Mouse (Mus musculus) lung, adult 2 months (tissue): ENCODE measurements around the gene Sprn. TPM values are rescaled to one million over a fixed set of nuclear protein-coding genes. Genes with fewer than 3 reads are reported as not detected.
A peak's percentile ranks its signal among the peaks of the same experiment; 100 is the strongest.
"Not testable (repeated sequence)": the region's sequence is repeated elsewhere in the genome, so short reads cannot be mapped to it uniquely, and the experiment has no call there.

Experiments
- DNase-seq: peaks from one replicate; pipeline ENCODE4 v3.0.0; 2022
- H3K4me1 ChIP-seq: fragments of 200-500 bp; 2 replicates; pipeline ENCODE4 v1.6.1; 2011; ENCODE audit warnings: low read length; ENCODE audit not compliant: control insufficient read depth, insufficient read depth
- H3K4me3 ChIP-seq: fragments of 200-500 bp; replicated peaks from 2 replicates; pipeline ENCODE3; 2011; ENCODE audit warnings: low read depth, mild to moderate bottlenecking, control low read depth, low read length; ENCODE audit errors: extremely low read depth
- CTCF ChIP-seq: fragments of 200-500 bp; IDR thresholded peaks from 2 replicates; pipeline ENCODE4 v1.5.1; 2011; ENCODE audit warnings: mild to moderate bottlenecking, low read length, control low read depth; ENCODE audit not compliant: insufficient read depth
- POLR2A ChIP-seq: fragments of 200-500 bp; IDR thresholded peaks from 2 replicates; pipeline ENCODE4 v1.6.1; 2011; ENCODE audit warnings: low read depth, mild to moderate bottlenecking, control low read depth, low read length, borderline replicate concordance; ENCODE audit errors: extremely low read depth
- WGBS: fragments of 180-500 bp; shearing (Covaris S2); methylation state at CpG from one replicate; pipeline ENCODE4 v1.1.7; 2018; 5-methylcytosine and 5-hydroxymethylcytosine counted together
- polyA plus RNA-seq: library from polyadenylated mRNA; depleted of rRNA; stranded (reverse); fragments of >200 nt; gene quantifications from 2 replicates; pipeline ENCODE4 v1.2.3, GENCODE M21; 2012

Sprn gene
- polyA plus RNA-seq, 1 experiment = 0.25 TPM

GRCm38 (mm10) chr7:140153829-140154217, 854 bp downstream of the Sprn start:
- TF ChIP-seq CTCF (no peak), POLR2A (no peak)
- 22% methylated on average over 4 of the region's 4 CpGs for WGBS
- H3K4me3 ChIP-seq = no peak overlapping the region
- no peaks in the 10 kb centered on the region for H3K4me1 ChIP-seq
- DNase-seq = no peak

- 5% methylated on average over 28 of the region's 28 CpGs for WGBS
- no peak for DNase-seq
Observed at GRCm38 (mm10) chr7:140153383-140153782, 1.3 kb downstream of the Sprn start.

GRCm38 (mm10) chr7:140144550-140144949, 10.1 kb downstream of the Sprn start:
- DNase-seq = no peak
- H3K4me1 ChIP-seq = no peaks in the 10 kb centered on the region
- no peak overlapping the region for H3K4me3 ChIP-seq
- 87% methylated on average over 4 of the region's 4 CpGs for WGBS
- TF ChIP-seq CTCF (no peak), POLR2A (no peak)

More at GRCm38 (mm10) chr7:140153383-140153782, 1.3 kb downstream of the Sprn start:
- H3K4me3 ChIP-seq = no peak overlapping the region
- no peak for TF ChIP-seq POLR2A
- TF ChIP-seq CTCF = no peak
- H3K4me1 ChIP-seq = no peaks in the 10 kb centered on the region

GRCm38 (mm10) chr7:140141350-140141749, 13.3 kb downstream of the Sprn start:
- peaks cover 5% of the 10 kb centered on the region; the same call in 1 of the 2 replicates for H3K4me1 ChIP-seq
- 2% methylated on average over 14 of the region's 14 CpGs for WGBS
- TF ChIP-seq CTCF = peak; percentile 92
- TF ChIP-seq POLR2A = no peak
- H3K4me3 ChIP-seq = no peak overlapping the region
- DNase-seq = peak; percentile 54

- WGBS = under 1% methylated on average over 8 of the region's 8 CpGs
Observed at GRCm38 (mm10) chr7:140138021-140138310, 16.7 kb downstream of the Sprn start.

GRCm38 (mm10) chr7:140137135-140138020, 17.3 kb downstream of the Sprn start, which contains the start of gene Mtg1:
Gene Mtg1 (plus strand): TSS chr7:140137564.
- TF ChIP-seq POLR2A = peak; percentile 65; the same call in 1 of the 2 replicates
- no peak for TF ChIP-seq CTCF
- H3K4me3 ChIP-seq = peak within 1 kb of the TSS; percentile 99
- 3% methylated on average over 39 of the region's 39 CpGs for WGBS
- H3K4me1 ChIP-seq = peaks cover 5% of the 10 kb centered on the region; the same call in 1 of the 2 replicates
- peak; percentile 98 for DNase-seq

More at GRCm38 (mm10) chr7:140138021-140138310, 16.7 kb downstream of the Sprn start:
- TF ChIP-seq POLR2A (no peak), CTCF (no peak)
- no peak for DNase-seq
- peak overlapping the region; percentile 99 for H3K4me3 ChIP-seq
- H3K4me1 ChIP-seq = peaks cover 5% of the 10 kb centered on the region; the same call in 1 of the 2 replicates

GRCm38 (mm10) chr7:140135106-140135770, 19.4 kb downstream of the Sprn start:
- no peak for DNase-seq
- WGBS = 87% methylated on average over 5 of the region's 5 CpGs
- TF ChIP-seq CTCF = no peak
- TF ChIP-seq POLR2A = no peak

GRCm38 (mm10) chr7:140134033-140134432, 20.6 kb downstream of the Sprn start:
- not testable (repeated sequence) for H3K4me1 ChIP-seq, H3K4me3 ChIP-seq, DNase-seq
- WGBS = 82% methylated on average over 7 of the region's 7 CpGs

More at GRCm38 (mm10) chr7:140135106-140135770, 19.4 kb downstream of the Sprn start:
- no peak overlapping the region for H3K4me3 ChIP-seq
- H3K4me1 ChIP-seq = peaks cover 5% of the 10 kb centered on the region; the same call in 1 of the 2 replicates

- not testable (repeated sequence) for H3K4me3 ChIP-seq, DNase-seq, H3K4me1 ChIP-seq
- WGBS = 83% methylated on average over 7 of the region's 7 CpGs
Observed at GRCm38 (mm10) chr7:140132184-140132583, 22.5 kb downstream of the Sprn start.

- DNase-seq = no peak
- WGBS = 63% methylated on average over 2 of the region's 2 CpGs
- TF ChIP-seq POLR2A (no peak), CTCF (no peak)
- Histone ChIP-seq H3K4me3 (no peak overlapping the region), H3K4me1 (peaks cover 4% of the 10 kb centered on the region)
Observed at GRCm38 (mm10) chr7:140127911-140128310, 26.8 kb downstream of the Sprn start.
